19 mouse cellular contexts compared by ENCODE assay signal in the genomic region with DNA sequence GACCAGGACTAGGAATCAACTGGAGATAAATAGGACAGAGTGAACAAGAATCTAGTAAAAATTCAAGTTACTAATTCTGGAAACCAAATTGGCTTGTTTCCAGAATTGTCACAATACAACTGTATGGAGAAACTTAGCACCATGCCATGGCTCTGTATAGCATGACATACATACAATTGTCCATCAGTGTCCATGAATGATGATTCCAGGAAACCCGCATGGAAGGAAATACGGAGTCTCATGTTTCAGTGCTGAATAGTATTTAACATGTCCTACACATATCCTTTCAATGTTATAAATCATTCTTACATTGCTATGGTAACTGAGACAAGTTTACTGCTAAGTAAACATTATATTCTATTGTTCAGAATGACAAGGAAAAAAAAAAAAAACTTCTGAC. TPM values are rescaled to one million over a fixed set of nuclear protein-coding genes. Genes with fewer than 3 reads are reported as not detected.
DNase-seq lines count a peak whose midpoint lies in the region; ATAC-seq and TF ChIP-seq lines count a peak whose summit lies in the region.
"Had no signal": no experiment of that assay in that cellular context is flagged by ENCODE, and none has a peak within 500 bp of the region (broad histone marks: within the 10 kb centered on the region; RNA-seq: fewer than 3 reads in every experiment).

No protein-coding gene starts in this region.

- no peak overlapping the region for H3K27ac ChIP-seq in kidney, embryonic 14.5 days (ENCODE audit: low read depth, low read length)
- no peak overlapping the region for H3K27ac ChIP-seq in limb, embryonic 14.5 days (replicated peaks; ENCODE audit: low read depth, low read length)
- no peak overlapping the region for H3K27ac ChIP-seq in limb, embryonic 10.5 days
- no peak overlapping the region for H3K27ac ChIP-seq in lung, postnatal 0 days (ENCODE audit: low read length)
- H3K27ac ChIP-seq: embryonic facial prominence, embryonic 15.5 days; forebrain, embryonic 10.5 days; gastrocnemius, adult 2 months; hindbrain, embryonic 10.5 days had no signal

- TF ChIP-seq CTCF in lung, postnatal 0 days (IDR thresholded peaks at IDR 0.05) = no peak

- no peak overlapping the region for H3K4me3 ChIP-seq in kidney, embryonic 14.5 days (ENCODE audit: low read length)
- no peak overlapping the region for H3K4me3 ChIP-seq in limb, embryonic 14.5 days (replicated peaks; ENCODE audit: low read length)
- H3K4me3 ChIP-seq in limb, embryonic 10.5 days = no peak overlapping the region
- H3K4me3 ChIP-seq in lung, postnatal 0 days (ENCODE audit: low read depth, low read length) = no peak overlapping the region
- H3K4me3 ChIP-seq: embryonic facial prominence, embryonic 15.5 days; erythroblast, embryonic 14.5 days; forebrain, embryonic 10.5 days; gastrocnemius, adult 2 months; heart, embryonic 12.5 days; hindbrain, embryonic 10.5 days had no signal

- no peaks in the 10 kb centered on the region for H3K4me1 ChIP-seq in kidney, embryonic 14.5 days (ENCODE audit: control insufficient read depth, insufficient read depth, low read length)
- no peaks in the 10 kb centered on the region for H3K4me1 ChIP-seq in limb, embryonic 14.5 days (ENCODE audit: control insufficient read depth, insufficient read depth, low read length)
- H3K4me1 ChIP-seq in limb, embryonic 10.5 days = no peaks in the 10 kb centered on the region
- no peaks in the 10 kb centered on the region for H3K4me1 ChIP-seq in lung, postnatal 0 days (ENCODE audit: insufficient read depth, low read depth, low read length)
- H3K4me1 ChIP-seq: embryonic facial prominence, embryonic 15.5 days; forebrain, embryonic 10.5 days; hindbrain, embryonic 10.5 days had no signal

- no peaks in the 10 kb centered on the region for H3K9me3 ChIP-seq in kidney, embryonic 14.5 days (ENCODE audit: control insufficient read depth, low read length)
- no peaks in the 10 kb centered on the region for H3K9me3 ChIP-seq in limb, embryonic 14.5 days (ENCODE audit: control insufficient read depth, low read length)
- H3K9me3 ChIP-seq in limb, embryonic 10.5 days (replicated peaks) = no peaks in the 10 kb centered on the region
- H3K9me3 ChIP-seq in lung, postnatal 0 days (ENCODE audit: low read length) = no peaks in the 10 kb centered on the region
- H3K9me3 ChIP-seq: embryonic facial prominence, embryonic 15.5 days; forebrain, embryonic 10.5 days; heart, embryonic 12.5 days; hindbrain, embryonic 10.5 days had no signal

- DNase-seq in kidney, adult 8-10 months = no peak
- peak; percentile 6 for DNase-seq in limb, embryonic 14.5 days (ENCODE audit: low spot score)
- no peak for DNase-seq in limb, embryonic 10.5 days (ENCODE audit: low spot score)
- DNase-seq in lung, postnatal 0 days (ENCODE audit: low spot score) = peak; percentile 16
- no peak for DNase-seq in lung, adult 18-20 months
- DNase-seq: adrenal gland, adult 2 months; adrenal gland, postnatal 25 days; cerebellum, adult 18-20 months; cerebellum, adult 9-11 months; cerebellum, postnatal 36 days; gastrocnemius, adult 2 months; gastrocnemius, postnatal 25 days had no signal

- no peak for TF ChIP-seq EP300 in lung, postnatal 0 days (IDR thresholded peaks at IDR 0.05)

- H3K9ac ChIP-seq in kidney, embryonic 14.5 days (ENCODE audit: low read depth, low read length) = no peak overlapping the region
- H3K9ac ChIP-seq in limb, embryonic 14.5 days (ENCODE audit: low read depth, low read length, severe bottlenecking) = no peak overlapping the region
- H3K9ac ChIP-seq in lung, postnatal 0 days (replicated peaks; ENCODE audit: low read depth) = no peak overlapping the region
- H3K9ac ChIP-seq: embryonic facial prominence, embryonic 15.5 days; heart, embryonic 12.5 days had no signal

- WGBS in kidney, embryonic 14.5 days = 30% methylated on average over 2 of the region's 2 CpGs
- WGBS in limb, embryonic 14.5 days = 83% methylated on average over 2 of the region's 2 CpGs
- 88% methylated on average over 2 of the region's 2 CpGs for WGBS in limb, embryonic 10.5 days
- 51% methylated on average over 2 of the region's 2 CpGs for WGBS in lung, postnatal 0 days

- H3K27me3 ChIP-seq in kidney, embryonic 14.5 days (ENCODE audit: control insufficient read depth, insufficient read depth, low read length) = no peaks in the 10 kb centered on the region
- no peaks in the 10 kb centered on the region for H3K27me3 ChIP-seq in limb, embryonic 14.5 days (ENCODE audit: control insufficient read depth, insufficient read depth, low read length)
- H3K27me3 ChIP-seq in limb, embryonic 10.5 days (ENCODE audit: low read depth, poor library complexity, severe bottlenecking) = no peaks in the 10 kb centered on the region
- no peaks in the 10 kb centered on the region for H3K27me3 ChIP-seq in lung, postnatal 0 days (replicated peaks; ENCODE audit: insufficient read depth, low read length)
- H3K27me3 ChIP-seq: embryonic facial prominence, embryonic 15.5 days; heart, embryonic 12.5 days had no signal

- H3K36me3 ChIP-seq in kidney, embryonic 14.5 days (ENCODE audit: control insufficient read depth, insufficient read depth, low read length) = no peaks in the 10 kb centered on the region
- H3K36me3 ChIP-seq in limb, embryonic 14.5 days (ENCODE audit: control insufficient read depth, insufficient read depth, low read length) = no peaks in the 10 kb centered on the region
- no peaks in the 10 kb centered on the region for H3K36me3 ChIP-seq in limb, embryonic 10.5 days
- H3K36me3 ChIP-seq in lung, postnatal 0 days (ENCODE audit: insufficient read depth, low read length) = no peaks in the 10 kb centered on the region
- H3K36me3 ChIP-seq: embryonic facial prominence, embryonic 15.5 days; forebrain, embryonic 10.5 days; heart, embryonic 12.5 days; hindbrain, embryonic 10.5 days had no signal

- no peak for TF ChIP-seq POLR2A in limb, embryonic 14.5 days (IDR thresholded peaks at IDR 0.05; ENCODE audit: borderline replicate concordance, extremely low read depth, insufficient read depth, insufficient read length)

- ATAC-seq in kidney, embryonic 14.5 days (ENCODE audit: low FRiP score, low TSS enrichment) = peak; percentile 79
- ATAC-seq in limb, embryonic 14.5 days (ENCODE audit: low FRiP score, low read depth) = no peak
- peak; percentile 59 for ATAC-seq in lung, postnatal 0 days
- ATAC-seq: forebrain, embryonic 14.5 days had no signal

- H3K4me2 ChIP-seq in kidney, embryonic 14.5 days (replicated peaks; ENCODE audit: low read depth, low read length) = no peak overlapping the region
- H3K4me2 ChIP-seq in limb, embryonic 14.5 days (replicated peaks; ENCODE audit: low read depth, low read length, severe bottlenecking) = no peak overlapping the region
- no peak overlapping the region for H3K4me2 ChIP-seq in lung, postnatal 0 days (replicated peaks; ENCODE audit: low read depth, low read length)
- H3K4me2 ChIP-seq: embryonic facial prominence, embryonic 15.5 days; heart, embryonic 12.5 days had no signal

RNA-seq across cellular contexts. Expression of gene Edil3, which starts 58.7 kb away (rescaled TPM):
- polyA plus RNA-seq in kidney, embryonic 14.5 days (2014; fragmentation: Nextera tagmentation; extraction: Ambion mirVana) = 5.5 and 7.9 TPM in 2 replicates
- polyA plus RNA-seq in limb, embryonic 14.5 days (2012; rRNA removed) = 7.8 and 10.7 TPM in 2 replicates
- polyA plus RNA-seq in limb, embryonic 14.5 days (2014; fragmentation: Nextera tagmentation; extraction: Ambion mirVana) = 11.2 and 12.5 TPM in 2 replicates
- 3.1 and 5.9 TPM in 2 replicates for polyA plus RNA-seq in limb, embryonic 10.5 days (2016; fragmentation: Nextera tagmentation; extraction: Ambion mirVana)
- 13.0 and 13.8 TPM in 2 replicates for polyA plus RNA-seq in lung, postnatal 0 days (2015; fragmentation: Nextera tagmentation; extraction: Ambion mirVana)
- polyA plus RNA-seq: erythroblast, embryonic 14.5 days had no signal

Comparison
In these comparisons a context has a peak if more than half of its experiments do, and no peak if none do; other contexts are left out.
1. DNase-seq: peak in limb, embryonic 14.5 days (single experiment) and lung, postnatal 0 days (single experiment); none in kidney, adult 8-10 months (0 of 2), limb, embryonic 10.5 days (single experiment) and lung, adult 18-20 months (0 of 2).